Mouse (Mus musculus) left cerebral cortex, adult 18-20 months (tissue): ENCODE measurements around the gene Gm5269. TPM values are rescaled to one million over a fixed set of nuclear protein-coding genes. Genes with fewer than 3 reads are reported as not detected.

ENCODE experiments used
- DNase-seq, 2 experiments: peaks; one replicate each; pipeline ENCODE4 v3.0.0; 2021 to 2022; ENCODE audit warnings: low spot score in 2 of 2, mixed read lengths in 1 of 2
- long read RNA-seq, 2 experiments: library from polyadenylated mRNA; stranded (forward); transcript quantifications; one replicate each; pipeline ENCODE4 v2.0.0; 2021
- total RNA-seq, 2 experiments: library from RNA; stranded (reverse); gene quantifications; 2 replicates each; pipeline ENCODE4 v1.2.3; 2021

Gene Gm5269
- total RNA-seq: not detected
- long read RNA-seq, experiment 1: 0 reads
- long read RNA-seq, experiment 2: 0 reads

DNA sequence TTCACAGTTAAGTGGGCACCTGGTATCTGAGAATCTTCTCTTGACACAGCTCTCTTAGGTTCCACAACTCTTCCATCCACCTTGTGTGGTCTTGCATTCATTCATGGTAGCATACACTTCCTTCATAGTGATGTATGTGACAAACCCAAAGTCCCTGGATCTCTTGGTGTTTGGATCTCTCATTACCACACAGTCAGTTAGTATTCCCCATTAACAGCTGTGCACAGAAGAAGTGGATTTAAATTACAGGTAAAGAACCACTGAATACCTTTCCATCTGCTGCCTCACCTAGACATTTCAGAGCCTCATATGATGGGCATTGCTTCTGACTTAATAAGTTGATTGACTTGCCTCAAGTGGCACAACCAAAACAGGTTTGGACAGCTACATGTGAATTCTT, at the start of gene Gm5269:
Gene Gm5269 (minus strand): TSS at position 101 of the 400 bp plus-strand sequence.
- no peak for DNase-seq

DNA sequence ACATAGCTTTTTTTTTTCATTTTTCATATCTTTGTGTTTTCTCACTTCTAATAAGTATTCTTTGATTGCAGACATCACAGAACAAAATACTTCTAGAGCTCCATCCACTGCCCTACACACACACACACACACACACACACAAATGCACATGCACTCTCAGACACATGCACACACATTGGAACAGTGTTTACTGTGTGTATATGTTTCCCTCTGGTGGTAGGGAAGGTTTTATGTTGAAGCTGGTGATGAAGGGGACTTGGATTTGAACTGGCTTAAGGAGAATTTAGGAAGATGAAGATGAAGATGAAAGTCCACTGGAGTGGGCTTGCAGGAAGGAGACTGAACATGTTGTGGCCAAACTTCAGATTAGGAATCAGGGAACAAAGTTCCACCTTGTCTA, 41.1 kb upstream of the Gm5269 start:
- DNase-seq: no peak

DNA sequence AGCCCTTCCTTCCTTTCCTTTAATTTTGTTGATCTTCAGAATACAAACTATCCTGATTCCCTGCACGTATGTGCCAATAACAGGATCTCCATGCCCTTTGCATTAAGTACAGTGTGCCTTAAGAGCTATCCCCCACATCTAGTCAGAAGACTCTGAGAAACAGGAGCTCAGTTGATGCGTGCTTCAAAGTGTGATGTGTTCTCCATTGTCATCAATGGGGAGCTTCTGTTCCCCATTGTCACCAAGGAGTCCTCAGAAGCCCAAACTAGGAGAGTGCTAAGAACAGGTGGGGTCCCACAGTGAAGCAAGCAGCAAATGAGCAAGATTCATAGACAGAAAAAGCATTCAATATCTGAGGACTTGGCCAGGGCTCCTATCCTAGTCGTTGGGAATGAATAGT, 36.8 kb upstream of the Gm5269 start:
- no peak for DNase-seq

DNA sequence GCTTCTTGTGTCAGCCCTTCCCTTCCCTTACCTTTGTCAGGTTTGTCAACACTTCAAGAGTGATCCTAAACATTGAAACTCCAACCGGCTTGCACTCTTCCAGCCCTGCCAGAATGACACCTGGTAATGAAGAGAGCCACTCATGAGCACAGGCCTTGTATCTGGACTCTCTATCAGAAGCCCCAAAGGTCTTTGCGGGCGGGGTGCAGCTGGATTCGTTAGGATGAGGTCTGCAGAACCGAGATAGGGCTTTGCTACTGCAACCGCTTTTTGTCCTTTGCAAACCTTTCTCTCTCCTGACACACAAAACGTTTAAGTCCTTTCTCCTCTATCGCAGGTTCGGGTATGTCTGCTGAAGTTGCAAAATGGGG, 36.3 kb upstream of the Gm5269 start, which contains the start of gene Slc40a1:
Gene Slc40a1 (minus strand): TSS at position 131 of the 371 bp plus-strand sequence.
- DNase-seq: no peak

DNA sequence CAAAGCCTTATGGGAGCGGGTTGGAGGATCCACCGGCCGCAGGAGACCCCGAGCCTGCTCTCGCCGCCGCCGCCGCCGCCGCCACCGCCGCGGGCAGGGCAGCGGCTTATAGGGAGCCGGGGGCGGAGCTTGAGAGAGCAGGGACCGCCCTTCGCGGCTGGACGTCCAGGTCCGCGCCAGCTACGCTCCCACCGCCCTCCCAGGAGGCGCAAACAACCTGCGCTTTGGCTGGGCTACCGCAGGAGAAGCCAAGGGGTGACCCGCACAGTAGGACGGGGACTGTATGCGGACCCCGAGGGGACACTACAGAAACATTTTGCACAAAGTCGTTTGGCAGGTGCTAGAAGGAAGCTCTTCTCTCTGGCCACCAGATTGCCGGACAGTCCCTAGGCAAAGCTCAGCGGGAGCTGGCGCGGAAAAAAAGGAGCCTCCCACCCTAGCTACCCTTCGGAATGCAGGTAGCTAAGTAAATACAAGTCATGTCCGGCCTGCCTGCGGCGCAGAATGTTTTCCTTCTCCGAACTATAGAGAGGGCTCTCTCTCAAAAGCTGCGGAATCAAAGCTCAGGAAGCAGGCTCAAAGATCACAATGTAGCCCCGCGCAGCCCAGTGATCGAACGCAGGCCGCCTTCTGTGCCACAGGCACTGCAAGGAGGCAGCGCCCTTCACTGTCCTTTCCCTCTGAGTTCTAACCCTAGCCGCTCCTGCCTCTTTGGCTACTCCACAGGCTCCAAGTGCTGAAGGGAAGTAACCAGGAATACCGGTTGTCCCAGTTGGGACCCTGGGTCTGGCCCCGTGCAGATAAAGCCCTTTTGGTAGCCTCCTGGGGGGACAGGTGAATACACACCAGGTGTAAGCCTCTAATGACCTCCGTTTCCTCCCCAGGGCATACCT, 35.7 kb upstream of the Gm5269 start:
- peak; percentile 55 to 71 for DNase-seq

DNA sequence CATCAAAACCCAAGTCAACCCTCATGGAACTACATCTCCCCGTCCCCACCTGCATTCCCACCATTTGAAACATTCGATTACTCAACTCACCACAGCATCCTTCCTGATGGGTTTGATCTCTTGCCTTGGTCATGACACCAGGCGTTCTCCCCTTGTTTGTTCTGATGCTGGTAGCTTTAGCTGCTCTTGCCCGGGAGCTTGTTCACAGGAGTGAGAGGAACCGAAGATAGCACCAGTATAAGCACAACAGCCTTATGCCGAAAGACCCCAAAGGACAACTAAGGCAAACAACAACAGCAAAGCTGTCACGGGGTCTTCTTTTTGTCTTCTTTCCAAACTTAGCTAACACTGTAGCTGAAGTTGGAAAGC, 35.0 kb upstream of the Gm5269 start:
- no peak for DNase-seq

DNA sequence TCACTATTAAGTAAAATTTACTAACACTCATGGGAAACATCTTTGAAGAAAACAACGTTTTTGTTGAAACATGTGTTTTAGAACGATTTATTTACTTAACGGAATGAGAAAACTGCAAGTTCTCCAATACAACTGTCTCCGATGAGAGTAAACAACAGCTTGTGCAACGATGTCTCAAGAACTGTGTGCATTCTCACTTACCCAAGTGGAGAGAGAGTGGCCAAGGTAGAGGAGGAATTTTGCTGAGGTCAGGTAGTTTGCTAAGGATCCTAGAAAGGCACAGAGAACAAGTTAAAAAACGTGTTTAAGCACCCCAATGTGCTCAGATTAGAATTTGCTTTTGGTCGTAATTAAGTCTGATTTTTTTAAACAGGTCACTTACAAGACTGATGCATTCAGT, 34.4 kb upstream of the Gm5269 start:
- no peak for DNase-seq

DNA sequence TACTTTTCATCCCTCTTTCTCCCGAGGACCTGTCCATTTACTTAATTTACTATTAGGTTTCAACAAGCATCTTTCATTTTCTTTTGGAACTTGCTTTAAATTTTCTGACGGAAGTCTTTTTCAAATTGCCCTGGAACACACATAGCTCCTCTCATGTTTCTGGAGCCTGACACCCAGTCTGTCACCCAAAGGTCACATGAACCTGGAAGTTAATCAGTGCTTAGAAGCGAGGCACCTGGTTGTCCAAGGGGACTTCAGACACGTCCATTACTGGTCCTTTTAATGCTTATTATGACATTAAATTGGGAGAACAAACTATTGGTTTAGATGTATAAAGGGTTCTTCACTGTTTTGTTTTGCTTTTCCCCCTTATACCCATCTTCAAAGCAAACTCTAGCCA, 33.2 kb upstream of the Gm5269 start:
- DNase-seq: no peak

DNA sequence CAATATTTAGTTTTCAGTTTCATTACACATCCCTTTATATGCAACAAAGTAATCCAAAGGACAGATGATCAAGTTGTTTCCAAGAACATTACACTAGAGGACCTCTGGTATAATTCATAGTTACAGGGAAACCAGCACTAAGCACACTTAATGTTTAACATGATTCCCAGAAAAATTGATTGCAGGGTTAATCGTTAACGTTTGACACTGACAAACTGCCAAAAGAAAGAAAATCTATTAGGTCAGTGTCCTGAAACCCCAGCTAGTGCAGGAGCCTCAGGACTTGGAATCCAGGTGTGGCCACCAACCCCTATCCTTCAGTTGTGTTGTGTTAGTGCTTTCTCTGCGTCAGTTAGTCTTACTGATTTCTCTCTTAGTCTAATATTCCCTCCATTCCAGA, 30.6 kb upstream of the Gm5269 start:
- no peak for DNase-seq

DNA sequence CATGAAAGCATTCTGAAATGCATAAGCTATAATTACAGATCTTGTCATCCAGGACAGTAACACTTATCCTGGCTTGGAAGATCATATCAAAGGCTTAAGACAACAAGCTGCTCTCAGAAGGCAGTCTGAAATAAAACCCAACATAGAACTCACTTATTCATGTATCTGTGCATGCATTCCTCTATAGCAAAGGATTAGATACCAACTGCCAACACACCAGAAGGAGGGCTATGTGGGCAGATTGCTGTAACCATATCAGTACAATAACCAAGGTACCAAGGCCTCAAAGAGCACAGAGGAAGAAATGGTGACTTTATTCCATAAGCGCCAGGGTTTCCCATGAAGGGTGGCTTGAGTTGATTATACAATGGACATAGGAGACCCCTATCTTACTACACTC, 29.7 kb upstream of the Gm5269 start:
- no peak for DNase-seq

DNA sequence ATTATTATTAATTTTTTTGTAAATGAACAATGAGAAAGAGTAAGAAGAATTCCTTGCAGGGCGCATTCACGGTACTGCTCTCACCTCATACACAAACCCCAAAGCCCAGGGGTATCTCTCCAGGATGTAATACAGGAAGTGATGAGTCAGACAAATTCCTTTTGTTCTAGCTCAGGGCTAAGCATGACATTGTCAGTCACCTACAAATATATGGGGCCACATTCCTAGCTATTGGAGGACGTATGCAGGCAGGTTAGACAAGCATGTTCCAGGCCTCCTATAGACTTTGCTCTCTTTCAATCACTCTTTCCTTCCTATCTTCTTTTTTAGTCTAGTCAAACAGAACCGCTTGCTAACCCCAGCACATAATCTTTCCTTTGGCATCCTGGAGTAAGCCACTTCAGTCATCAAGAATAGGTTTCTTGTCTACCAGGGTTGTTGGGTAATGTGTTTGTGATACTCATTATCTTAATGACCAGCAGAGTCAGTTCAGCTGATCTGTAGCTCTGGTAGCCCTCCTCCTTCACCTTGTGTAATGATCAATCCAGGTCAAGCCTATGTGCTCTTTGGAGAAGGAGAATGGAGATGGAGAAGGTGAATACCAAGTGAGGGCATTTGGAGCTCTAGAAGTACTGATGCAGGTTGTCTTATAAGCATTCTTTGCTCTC, 27.2 kb upstream of the Gm5269 start:
- DNase-seq: no peak

DNA sequence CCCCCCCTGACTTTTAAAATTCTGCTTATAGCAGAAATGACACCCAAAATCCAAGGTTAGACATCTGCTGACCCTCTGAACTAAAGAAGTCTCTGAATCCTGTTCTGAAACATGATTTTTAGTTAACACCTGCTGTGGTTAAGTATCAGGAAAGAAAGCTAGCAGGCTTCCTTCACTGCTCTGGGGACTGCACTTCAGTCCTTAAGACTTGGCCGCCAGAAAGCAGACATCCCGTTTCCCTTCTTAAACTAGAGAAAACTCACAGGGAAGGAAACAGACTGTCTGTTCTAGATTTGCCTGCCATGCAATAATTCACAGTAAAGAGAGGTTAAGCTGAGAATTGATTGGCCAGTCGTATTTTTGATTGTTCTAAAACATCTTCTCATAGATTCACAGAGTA, 26.1 kb upstream of the Gm5269 start:
- DNase-seq: no peak

DNA sequence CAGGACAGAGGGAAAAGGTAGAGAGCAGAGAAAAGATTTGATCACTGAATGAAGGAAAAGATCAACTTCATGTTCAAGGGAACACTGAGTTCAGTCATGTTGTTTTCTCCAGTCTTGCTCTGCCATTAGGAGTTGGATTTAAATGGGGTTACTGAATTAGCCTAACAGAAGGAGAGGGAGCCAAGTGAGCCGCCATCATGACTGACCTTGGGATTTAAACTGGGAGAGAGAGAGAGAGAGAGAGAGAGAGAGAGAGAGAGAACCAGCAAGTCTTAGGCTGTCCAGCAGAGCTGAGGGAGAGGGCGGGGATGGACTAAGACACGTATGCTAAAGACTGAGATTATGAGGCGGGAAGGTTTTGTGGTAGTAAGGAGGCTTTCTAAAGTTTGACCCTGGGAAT, 24.2 kb upstream of the Gm5269 start:
- no peak for DNase-seq

DNA sequence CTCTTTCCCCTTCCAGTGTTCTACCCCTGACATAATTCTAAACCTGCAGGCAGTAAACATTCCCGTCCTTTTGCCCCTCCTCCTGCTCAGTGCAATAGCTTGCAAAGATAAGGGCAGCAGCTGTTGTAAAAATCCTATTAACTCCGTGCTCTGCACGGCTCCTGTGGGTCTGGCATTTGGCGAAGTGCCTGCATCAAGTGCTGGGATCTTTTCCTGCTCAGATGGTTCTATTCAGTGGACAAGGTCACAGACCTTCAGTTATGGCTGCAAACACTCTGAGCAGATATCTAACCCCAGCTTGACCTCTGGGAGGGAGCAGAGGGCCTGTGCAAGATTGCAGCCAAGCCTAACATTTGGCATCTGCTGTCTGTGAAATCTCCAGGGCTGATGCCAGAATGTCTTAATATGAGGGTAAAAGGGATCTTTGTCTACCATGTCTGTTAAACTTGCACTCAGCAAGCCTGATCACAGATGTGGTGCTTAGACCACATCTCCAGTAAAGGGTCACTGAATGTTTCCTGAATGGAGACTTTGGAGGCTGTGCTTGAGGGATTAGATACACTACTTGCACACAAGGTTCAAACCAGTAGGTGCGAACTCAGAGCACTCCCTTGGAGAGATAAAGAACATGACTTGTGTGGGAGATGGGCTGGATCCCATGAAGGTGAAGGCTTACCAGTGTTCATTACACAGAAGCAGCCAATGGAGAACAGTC, 15.2 kb upstream of the Gm5269 start:
- no peak for DNase-seq

DNA sequence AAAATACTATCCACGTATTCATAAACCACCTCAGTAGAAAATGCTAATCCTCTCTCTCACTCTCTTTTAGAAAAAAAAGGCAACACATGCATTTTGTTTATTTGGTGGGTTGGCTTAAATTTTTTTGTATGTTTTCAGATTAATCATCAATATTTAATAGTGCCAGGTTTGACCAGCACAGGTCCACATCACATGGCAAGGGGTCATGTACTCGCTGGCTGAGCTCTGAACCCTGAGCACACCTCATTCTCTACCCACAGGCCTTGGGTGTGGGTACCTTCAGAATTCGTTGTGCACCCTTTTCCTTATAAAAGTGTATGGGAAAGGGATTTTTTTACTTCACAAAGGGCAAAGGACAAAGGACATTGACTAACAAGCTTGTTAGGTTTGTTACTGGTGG, 14.1 kb upstream of the Gm5269 start:
- DNase-seq: no peak

DNA sequence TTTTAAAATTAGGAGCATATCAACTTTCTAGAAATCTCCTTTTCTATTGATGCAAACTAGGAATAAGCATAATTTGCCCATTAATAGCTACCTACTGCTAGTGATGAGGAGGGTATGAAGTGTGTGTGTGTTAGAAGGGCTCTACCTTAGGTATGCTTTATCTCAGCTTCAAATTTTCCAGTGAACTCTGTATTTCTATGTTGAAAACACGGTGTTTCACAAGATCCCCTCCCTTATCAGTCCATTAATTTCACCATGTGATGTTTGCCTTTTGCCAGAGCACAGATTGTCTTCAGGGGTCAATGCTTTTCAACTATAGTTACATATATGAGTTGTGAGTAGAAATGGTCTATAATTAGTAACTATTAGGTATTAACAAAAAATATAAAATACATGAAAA, 8.0 kb upstream of the Gm5269 start:
- DNase-seq: no peak

DNA sequence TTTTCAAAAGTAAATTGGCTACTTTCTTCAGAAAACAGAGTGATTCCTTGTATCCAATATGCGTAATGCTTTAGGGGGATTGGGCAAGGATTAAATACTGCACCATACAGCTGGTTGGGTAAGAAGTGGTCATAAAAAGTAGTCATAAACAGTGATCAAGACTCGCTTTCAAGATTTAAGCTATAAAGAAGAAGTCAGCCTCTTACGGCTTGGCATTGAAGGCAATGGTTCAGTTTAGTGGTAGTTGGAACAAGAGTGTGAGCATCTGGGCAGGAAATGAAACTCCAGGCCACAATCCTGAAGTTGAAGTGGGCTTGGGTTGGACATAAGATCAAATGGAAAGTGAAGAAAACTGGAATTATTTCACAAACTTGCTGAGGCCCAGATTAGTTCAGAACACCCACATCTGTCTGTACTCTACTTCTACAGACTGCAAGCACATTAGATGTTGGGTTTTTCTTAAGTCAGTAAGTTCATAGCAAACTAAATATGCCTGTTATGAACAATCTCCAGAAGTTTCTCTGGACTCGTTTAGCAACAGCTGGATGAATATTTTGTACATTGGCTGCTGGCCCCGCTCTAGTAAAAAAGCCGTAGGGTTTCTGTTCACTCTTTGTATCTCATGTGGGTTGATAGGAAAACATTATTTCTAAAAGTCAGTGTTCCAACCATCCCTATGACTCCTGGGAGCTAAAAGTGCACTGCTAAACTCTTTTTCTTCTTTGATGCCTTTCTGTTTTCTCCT, 4.3 kb upstream of the Gm5269 start:
- no peak for DNase-seq

DNA sequence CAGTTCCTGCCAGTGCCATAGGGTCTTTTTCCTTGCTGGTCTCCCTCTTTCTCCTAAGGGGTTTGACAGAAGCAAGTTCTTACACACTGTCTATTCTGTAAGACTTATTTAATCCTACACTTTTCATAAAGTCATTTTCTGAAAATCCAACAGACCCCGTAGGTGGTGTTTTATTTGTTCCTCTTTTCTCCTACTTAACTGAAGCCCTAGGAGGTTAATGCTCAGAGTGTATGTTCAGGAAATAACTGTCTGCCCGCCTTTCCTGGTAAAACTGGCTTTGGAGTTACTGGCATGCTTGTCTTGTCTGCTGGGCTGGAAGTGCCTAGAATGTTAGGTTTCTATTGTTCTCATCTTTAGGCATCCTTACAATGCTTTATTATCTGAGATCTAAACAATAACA, 1.9 kb upstream of the Gm5269 start:
- DNase-seq: no peak

DNA sequence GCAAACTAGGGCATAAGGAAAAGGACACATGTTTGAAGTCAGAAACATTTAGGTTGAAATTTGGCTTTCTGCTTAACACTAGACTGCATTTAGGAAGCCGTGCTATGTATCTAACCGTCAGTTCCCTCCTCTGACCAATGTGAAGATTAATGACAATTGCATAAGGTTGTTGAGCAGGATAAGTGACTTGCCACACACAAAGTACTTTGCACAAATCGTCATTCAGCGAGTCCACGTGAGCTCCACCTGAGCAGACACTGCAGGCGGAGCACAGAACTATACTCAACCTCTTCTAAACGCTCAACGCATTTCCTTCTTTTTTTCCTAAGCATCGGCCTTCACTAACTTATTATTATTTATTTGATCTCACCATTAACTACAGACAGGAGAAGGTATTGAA, 3.3 kb downstream of the Gm5269 start:
- DNase-seq: no peak

DNA sequence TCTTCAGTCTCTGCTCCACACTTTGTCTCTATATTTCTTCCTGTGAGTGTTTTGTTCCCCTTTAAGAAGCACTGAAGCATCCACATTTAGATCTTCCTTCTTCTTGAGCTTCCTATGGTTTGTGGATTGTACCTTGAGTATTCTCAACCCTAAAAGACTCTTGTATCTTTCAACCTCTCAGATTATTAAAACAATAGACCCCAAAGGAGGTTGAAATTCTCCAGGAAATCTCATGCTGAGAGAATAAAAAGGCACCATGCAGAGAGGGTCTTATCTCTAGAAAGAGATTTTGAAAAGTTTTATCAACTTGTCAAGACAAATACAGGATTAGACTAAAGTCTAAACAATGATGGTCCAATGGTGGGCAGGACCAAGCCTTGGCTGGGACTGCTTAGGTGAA, 6.7 kb downstream of the Gm5269 start:
- DNase-seq: no peak

DNA sequence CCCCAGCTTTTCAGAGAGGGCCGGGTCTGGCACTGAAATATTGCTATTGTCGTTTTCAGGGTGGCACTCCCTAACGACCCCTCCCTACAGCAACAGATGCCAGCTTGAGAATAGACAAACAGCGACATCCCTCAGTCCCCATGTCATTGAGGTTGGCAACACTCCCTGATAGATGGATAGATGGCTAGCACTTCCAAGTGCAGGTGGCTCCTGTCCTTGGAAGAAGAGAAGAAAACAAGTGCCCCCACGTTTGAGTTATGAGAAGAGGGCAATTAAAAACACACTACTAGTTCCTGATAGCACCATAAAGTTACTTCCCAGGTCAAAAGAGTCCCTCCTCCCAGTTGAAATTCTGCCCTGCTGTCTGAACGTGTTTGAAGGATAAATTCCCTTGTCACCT, 8.0 kb downstream of the Gm5269 start:
- no peak for DNase-seq
